18 mouse cellular contexts compared by ENCODE assay signal in genomic region chrX:70482154-70482553, GRCm38 (mm10).
"Had no signal": no experiment of that assay in that cellular context is flagged by ENCODE, and none has a peak within 500 bp of the region (broad histone marks: within the 10 kb centered on the region; RNA-seq: fewer than 3 reads in every experiment).

No protein-coding gene starts in this region.

- H3K36me3 ChIP-seq: midbrain, embryonic 13.5 days; neural tube, embryonic 13.5 days; neural tube, embryonic 15.5 days had no signal

- DNase-seq: lung, adult 18-20 months; lung, embryonic 14.5 days; lung, postnatal 10 days; lung, postnatal 4 days; retina, postnatal 1 day; right cerebral cortex, adult 18-20 months; right cerebral cortex, postnatal 25 days; right cerebral cortex, postnatal 4 days; spleen, adult 18-20 months; thymus, adult 18-20 months; thymus, postnatal 25 days; thymus, postnatal 4 days had no signal

- H3K4me3 ChIP-seq: midbrain, embryonic 13.5 days; myocyte; neural tube, embryonic 13.5 days; neural tube, embryonic 15.5 days had no signal

- H3K9ac ChIP-seq: lung, embryonic 14.5 days; midbrain, embryonic 13.5 days; neural tube, embryonic 13.5 days; neural tube, embryonic 15.5 days had no signal

- H3K27ac ChIP-seq: midbrain, embryonic 13.5 days; neural tube, embryonic 13.5 days; neural tube, embryonic 15.5 days had no signal

- H3K27me3 ChIP-seq: midbrain, embryonic 13.5 days; neural tube, embryonic 13.5 days; neural tube, embryonic 15.5 days had no signal

- ATAC-seq: midbrain, embryonic 13.5 days; midbrain, embryonic 16.5 days had no signal

- H3K9me3 ChIP-seq: midbrain, embryonic 13.5 days; neural tube, embryonic 13.5 days; neural tube, embryonic 15.5 days had no signal

- H3K4me2 ChIP-seq: lung, embryonic 14.5 days; midbrain, embryonic 11.5 days; midbrain, embryonic 13.5 days; neural tube, embryonic 13.5 days; neural tube, embryonic 15.5 days had no signal

- H3K4me1 ChIP-seq: midbrain, embryonic 13.5 days; neural tube, embryonic 13.5 days; neural tube, embryonic 15.5 days had no signal
